Mouse (Mus musculus): ENCODE measurements around the gene Hnrnpul2.
A peak's percentile ranks its signal among the peaks of the same experiment; 100 is the strongest.

- peak; percentile 26 for TF ChIP-seq CTCF (IDR thresholded peaks at IDR 0.05; ENCODE audit: low read depth)
- TF ChIP-seq EP300 (optimal IDR thresholded peaks at IDR 0.05), result no peak
Measured at GRCm38 (mm10) chr19:8839908-8840791, 20.3 kb downstream of the Hnrnpul2 start.

All from stomach, postnatal 0 days (tissue).